Mouse (Mus musculus) megakaryocyte, embryonic 14.5 days (primary cell): ENCODE results near the gene Arcn1.

Source experiments
- FLI1 ChIP-seq: IDR thresholded peaks from 2 replicates; pipeline ENCODE4 v1.6.1; 2012; ENCODE audit warnings: low read length, inconsistent platforms, mixed read lengths
- GATA1 ChIP-seq: IDR thresholded peaks from 3 replicates; pipeline ENCODE4 v1.6.1; 2012; ENCODE audit warnings: mixed read lengths, low read length, inconsistent platforms, borderline replicate concordance

DNA sequence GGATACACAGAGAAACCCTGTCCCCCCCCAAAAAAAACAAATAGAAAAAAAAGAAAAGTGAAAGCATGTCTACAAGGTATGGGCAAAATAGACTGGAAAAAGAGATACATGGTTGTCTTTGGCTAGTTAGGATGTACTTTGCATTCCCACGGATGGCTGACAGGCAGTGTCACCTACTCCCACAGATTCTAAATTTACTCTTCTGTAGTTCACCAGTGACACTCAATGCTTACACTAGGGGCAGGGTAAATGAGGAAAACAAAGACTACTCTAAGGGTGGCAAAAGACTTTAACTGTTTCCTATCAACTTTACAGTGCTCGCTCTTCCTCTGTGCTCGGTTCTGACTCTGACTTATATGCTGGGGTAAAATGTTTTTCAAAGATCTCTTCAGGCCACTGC, 21.0 kb downstream of the Arcn1 start:
- no peak for TF ChIP-seq GATA1
- no peak for TF ChIP-seq FLI1
